Mouse (Mus musculus) heart, embryonic 15.5 days (tissue): ENCODE results near the gene Ccdc40. TPM values are rescaled to one million over a fixed set of nuclear protein-coding genes. Genes with fewer than 3 reads are reported as not detected.
"Not testable (repeated sequence)": the region's sequence is repeated elsewhere in the genome, so short reads cannot be mapped to it uniquely, and the experiment has no call there.

ENCODE experiments used
- ATAC-seq: fragments of 200-750 bp; cut with Nextera tagmentation; replicated peaks from 2 replicates; pipeline ENCODE4 v1.8.0; 2017; ENCODE audit warnings: low read depth, moderate TSS enrichment; ENCODE audit not compliant: insufficient number of reproducible peaks, insufficient read depth, low FRiP score
- H3K27ac ChIP-seq: fragments of 300-500 bp; sonication (generic); 2 replicates; pipeline ENCODE4 v1.5.1; 2015; ENCODE audit warnings: mild to moderate bottlenecking, inconsistent platforms
- H3K27me3 ChIP-seq: fragments of 300-500 bp; sonication (generic); 2 replicates; pipeline ENCODE4 v1.6.1; 2015; ENCODE audit warnings: inconsistent platforms
- H3K36me3 ChIP-seq: fragments of 300-500 bp; sonication (generic); 2 replicates; pipeline ENCODE4 v1.6.1; 2015; ENCODE audit warnings: mild to moderate bottlenecking, inconsistent platforms
- H3K4me1 ChIP-seq: fragments of 300-500 bp; sonication (generic); replicated peaks from 2 replicates; pipeline ENCODE4 v1.6.1; 2015; ENCODE audit warnings: inconsistent platforms
- H3K4me2 ChIP-seq: fragments of 300-500 bp; sonication (generic); 2 replicates; pipeline ENCODE4 v1.6.1; 2015; ENCODE audit warnings: inconsistent platforms, mild to moderate bottlenecking, moderate library complexity
- H3K4me3 ChIP-seq: fragments of 300-500 bp; sonication (generic); 2 replicates; pipeline ENCODE4 v1.5.1; 2015; ENCODE audit warnings: mild to moderate bottlenecking, inconsistent platforms
- H3K9ac ChIP-seq: fragments of 300-500 bp; sonication (generic); 2 replicates; pipeline ENCODE4 v1.6.1; 2015; ENCODE audit warnings: mild to moderate bottlenecking, inconsistent platforms
- H3K9me3 ChIP-seq: fragments of 300-500 bp; sonication (generic); replicated peaks from 2 replicates; pipeline ENCODE4 v1.6.1; 2016; ENCODE audit warnings: inconsistent platforms
- WGBS: fragments of 180-500 bp; shearing (Covaris S2); methylation state at CpG from one replicate; pipeline ENCODE4 v1.1.7; 2015; ENCODE audit warnings: mixed read lengths; 5-methylcytosine and 5-hydroxymethylcytosine counted together
- polyA plus RNA-seq: library from polyadenylated mRNA; unstranded; fragments of >200 nt; fragmentation: Nextera tagmentation; extraction: Ambion mirVana; gene quantifications from 2 replicates; pipeline ENCODE4 v1.2.1, GENCODE M21; 2015

Gene Ccdc40
- polyA plus RNA-seq, 1 experiment from 2014 or later, result 1.3 TPM

DNA sequence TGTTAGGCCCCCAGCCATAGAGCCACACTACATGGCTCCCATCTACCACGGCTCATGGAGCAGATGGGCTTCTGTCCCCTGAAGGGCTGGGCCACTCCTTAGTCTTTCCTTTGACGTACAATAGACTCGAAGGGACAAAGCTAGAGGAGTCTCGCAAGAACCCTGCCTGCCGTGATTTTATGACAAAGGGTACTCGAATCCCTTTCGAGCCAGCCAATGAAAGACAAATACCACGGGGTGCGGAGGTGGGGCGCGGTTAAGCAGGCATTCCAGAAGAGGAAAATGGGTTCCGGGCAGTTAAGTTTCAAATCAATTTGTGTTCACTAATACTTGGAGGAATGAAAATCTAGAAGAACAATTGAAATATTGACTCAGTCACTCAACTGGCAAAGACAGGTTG, 11.1 kb downstream of the Ccdc40 start:
- Histone ChIP-seq H3K27ac (no peak overlapping the region), H3K9ac (no peak overlapping the region), H3K27me3 (no peaks in the 10 kb centered on the region), H3K36me3 (no peaks in the 10 kb centered on the region), H3K4me2 (no peak overlapping the region), H3K4me1 (peaks cover 13% of the 10 kb centered on the region), H3K9me3 (no peaks in the 10 kb centered on the region), H3K4me3 (no peak overlapping the region)
- ATAC-seq, result no peak
- 96% methylated on average over 12 of the region's 12 CpGs for WGBS

DNA sequence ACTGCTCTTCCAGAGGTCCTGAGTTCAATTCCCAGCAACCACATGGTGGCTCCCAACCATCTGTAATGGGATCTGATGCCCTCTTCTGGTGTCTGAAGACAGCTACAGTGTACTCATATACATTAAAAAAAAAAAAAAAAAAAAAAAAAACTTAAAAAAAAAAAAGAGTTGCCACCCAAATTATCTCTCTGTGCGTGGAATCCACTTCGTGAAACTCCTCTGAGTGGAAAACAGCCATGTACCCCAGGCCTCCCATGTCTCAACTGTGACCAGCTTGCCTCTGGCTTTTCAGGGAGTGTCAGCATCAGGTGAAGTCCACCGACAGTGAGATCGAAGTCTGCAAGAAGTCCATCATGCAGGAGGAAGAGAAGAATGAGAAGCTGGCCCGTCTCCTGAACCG, 17.2 kb downstream of the Ccdc40 start:
- H3K4me2 ChIP-seq, H3K4me3 ChIP-seq, ATAC-seq, H3K9ac ChIP-seq, H3K4me1 ChIP-seq, H3K36me3 ChIP-seq, H3K9me3 ChIP-seq, H3K27ac ChIP-seq, H3K27me3 ChIP-seq: not testable (repeated sequence)
- 90% methylated on average over 6 of the region's 6 CpGs for WGBS

DNA sequence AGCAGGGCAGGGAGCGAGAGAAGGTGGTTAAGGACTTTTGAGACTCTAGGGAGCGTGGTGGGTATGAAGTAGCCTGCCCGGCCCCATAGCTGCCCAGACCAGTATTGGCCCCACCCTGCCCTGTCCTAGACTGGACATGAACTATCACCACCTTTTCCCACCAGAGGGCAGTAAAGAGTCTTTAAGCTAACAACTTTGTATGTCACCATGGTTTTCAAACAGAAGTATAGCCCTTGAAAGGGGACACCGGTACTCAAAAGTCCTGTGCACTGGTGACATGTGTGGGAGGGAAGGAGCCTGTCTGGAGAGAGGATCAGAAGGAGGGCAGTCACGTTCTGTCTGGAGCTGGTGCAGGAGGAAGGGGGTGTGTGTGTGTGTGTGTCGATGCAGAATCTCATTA, 20.6 kb downstream of the Ccdc40 start:
- Histone ChIP-seq H3K36me3 (no peaks in the 10 kb centered on the region), H3K27me3 (peaks cover 13% of the 10 kb centered on the region), H3K4me3 (no peak overlapping the region), H3K9me3 (no peaks in the 10 kb centered on the region), H3K27ac (no peak overlapping the region), H3K4me2 (no peak overlapping the region), H3K9ac (no peak overlapping the region), H3K4me1 (peaks cover 25% of the 10 kb centered on the region)
- ATAC-seq, result peak; percentile 53
- WGBS, result 28% methylated on average over 6 of the region's 6 CpGs

DNA sequence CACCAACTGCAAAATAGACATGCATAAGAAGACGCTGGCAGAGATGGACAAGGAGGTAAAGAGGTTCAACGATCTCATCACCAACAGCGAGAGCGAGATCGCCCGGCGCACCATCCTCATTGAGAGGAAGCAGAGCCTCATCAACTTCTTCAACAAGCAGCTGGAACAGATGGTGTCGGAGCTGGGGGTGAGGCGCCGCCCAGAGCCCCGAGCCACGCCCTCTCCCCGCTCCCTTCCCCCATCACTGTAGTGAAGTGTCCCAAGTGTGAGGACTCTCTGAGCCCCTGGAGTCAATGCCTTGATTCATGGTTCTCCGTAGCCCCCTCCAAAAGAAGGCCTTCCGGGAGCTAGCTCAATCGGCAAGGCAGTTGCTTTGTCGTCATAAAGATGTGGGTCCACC, 22.6 kb downstream of the Ccdc40 start:
- no peaks in the 10 kb centered on the region for H3K36me3 ChIP-seq
- no peak overlapping the region for H3K27ac ChIP-seq
- WGBS, result 36% methylated on average over 17 of the region's 17 CpGs
- H3K4me1 ChIP-seq, result peaks cover 25% of the 10 kb centered on the region
- H3K9ac ChIP-seq, result no peak overlapping the region
- H3K9me3 ChIP-seq, result no peaks in the 10 kb centered on the region
- peaks cover 13% of the 10 kb centered on the region for H3K27me3 ChIP-seq
- no peak overlapping the region; the same call in 1 of the 2 replicates for H3K4me2 ChIP-seq
- H3K4me3 ChIP-seq, result no peak overlapping the region
- no peak for ATAC-seq

DNA sequence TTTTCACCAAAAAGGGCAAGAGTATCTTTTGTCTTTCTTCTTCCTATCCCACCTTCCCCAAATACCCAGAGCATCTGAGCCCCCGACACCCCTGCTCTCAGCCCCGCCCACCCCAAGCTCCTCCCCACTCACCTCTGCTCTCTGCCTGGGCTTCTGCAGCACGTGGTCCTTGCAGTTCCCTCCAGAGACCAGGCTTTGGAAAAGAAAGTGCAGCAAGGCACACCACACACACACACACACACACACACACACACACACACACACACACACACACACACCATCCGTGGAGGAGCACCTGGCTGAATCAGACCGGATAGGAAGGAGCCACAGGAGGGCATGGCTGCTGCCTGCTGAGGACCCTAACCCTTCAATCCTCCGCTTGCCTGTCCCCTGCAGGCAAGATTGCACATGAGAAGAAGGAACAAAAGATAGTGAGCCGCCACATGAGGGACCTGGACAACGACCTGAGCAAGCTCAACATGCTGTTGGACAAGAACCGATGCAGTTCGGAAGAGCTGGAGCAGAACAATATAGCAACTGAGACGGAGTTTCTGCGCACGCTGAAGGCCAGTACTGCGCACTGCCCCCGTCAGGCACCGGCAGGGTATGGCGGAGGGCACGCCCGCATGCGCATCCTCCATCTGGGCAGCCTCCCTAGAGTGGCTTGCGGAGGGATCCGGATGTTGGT, 24.6 kb downstream of the Ccdc40 start:
- Histone ChIP-seq H3K9ac (0 out of 2 replicates have a peak overlapping the region, but pooled peaks have one; percentile 4), H3K9me3 (no peaks in the 10 kb centered on the region), H3K4me2 (peak overlapping the region; percentile 61), H3K4me3 (peak overlapping the region; percentile 24), H3K27ac (no peak overlapping the region), H3K27me3 (peaks cover 13% of the 10 kb centered on the region), H3K4me1 (peaks cover 25% of the 10 kb centered on the region), H3K36me3 (no peaks in the 10 kb centered on the region)
- peak; percentile 65; the same call in 1 of the 2 replicates for ATAC-seq
- 5% methylated on average over 22 of the region's 22 CpGs for WGBS

DNA sequence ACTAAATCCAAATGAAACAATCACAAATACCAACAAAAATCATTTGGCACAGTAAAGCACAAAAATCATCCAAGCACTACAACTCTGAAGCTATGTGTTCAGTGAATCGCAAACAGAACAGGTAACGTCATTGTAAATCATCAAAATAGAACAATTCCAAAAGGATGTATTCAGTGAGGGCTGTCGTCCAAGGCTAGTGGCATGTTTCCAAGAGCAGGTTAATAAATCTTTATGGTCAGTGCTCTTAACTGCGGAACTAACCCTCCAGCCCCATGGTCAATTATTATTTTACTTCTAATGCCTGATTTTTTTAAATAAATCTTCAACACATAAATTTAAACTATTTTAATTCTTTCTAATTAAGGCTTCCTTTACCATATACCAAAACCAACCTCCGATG, 28.2 kb downstream of the Ccdc40 start:
- not testable (repeated sequence) for H3K36me3 ChIP-seq, H3K4me3 ChIP-seq, H3K27me3 ChIP-seq, H3K27ac ChIP-seq, ATAC-seq, H3K9me3 ChIP-seq, H3K4me2 ChIP-seq, H3K9ac ChIP-seq
- WGBS, result 75% methylated on average over 5 of the region's 5 CpGs
- H3K4me1 ChIP-seq, result peaks cover 15% of the 10 kb centered on the region

DNA sequence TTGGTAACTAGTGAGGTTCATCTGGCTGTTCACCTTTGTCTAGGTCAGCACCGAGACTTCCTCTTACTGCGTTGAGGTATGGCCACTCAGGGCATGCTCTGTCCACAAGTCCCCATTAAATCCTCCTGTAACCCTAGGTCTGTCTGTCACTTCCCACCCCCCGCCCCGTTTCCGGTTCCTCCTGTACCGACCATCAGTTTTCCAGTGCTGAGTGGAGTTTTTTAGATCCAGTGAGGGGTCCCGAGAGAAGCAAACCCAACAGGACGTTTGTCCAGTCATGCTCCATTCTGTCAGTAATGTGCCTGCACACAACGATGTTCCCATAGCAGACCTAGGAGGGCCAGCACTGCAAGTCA, 29.8 kb downstream of the Ccdc40 start:
- H3K27me3 ChIP-seq, result no peaks in the 10 kb centered on the region
- H3K4me3 ChIP-seq, result peak overlapping the region; percentile 32
- no peak overlapping the region for H3K9ac ChIP-seq
- 65% methylated on average over 9 of the region's 9 CpGs for WGBS
- no peaks in the 10 kb centered on the region for H3K36me3 ChIP-seq
- ATAC-seq, result no peak
- no peak overlapping the region for H3K27ac ChIP-seq
- peak overlapping the region; percentile 55 for H3K4me2 ChIP-seq
- H3K9me3 ChIP-seq, result no peaks in the 10 kb centered on the region
- H3K4me1 ChIP-seq, result peaks cover 2% of the 10 kb centered on the region

DNA sequence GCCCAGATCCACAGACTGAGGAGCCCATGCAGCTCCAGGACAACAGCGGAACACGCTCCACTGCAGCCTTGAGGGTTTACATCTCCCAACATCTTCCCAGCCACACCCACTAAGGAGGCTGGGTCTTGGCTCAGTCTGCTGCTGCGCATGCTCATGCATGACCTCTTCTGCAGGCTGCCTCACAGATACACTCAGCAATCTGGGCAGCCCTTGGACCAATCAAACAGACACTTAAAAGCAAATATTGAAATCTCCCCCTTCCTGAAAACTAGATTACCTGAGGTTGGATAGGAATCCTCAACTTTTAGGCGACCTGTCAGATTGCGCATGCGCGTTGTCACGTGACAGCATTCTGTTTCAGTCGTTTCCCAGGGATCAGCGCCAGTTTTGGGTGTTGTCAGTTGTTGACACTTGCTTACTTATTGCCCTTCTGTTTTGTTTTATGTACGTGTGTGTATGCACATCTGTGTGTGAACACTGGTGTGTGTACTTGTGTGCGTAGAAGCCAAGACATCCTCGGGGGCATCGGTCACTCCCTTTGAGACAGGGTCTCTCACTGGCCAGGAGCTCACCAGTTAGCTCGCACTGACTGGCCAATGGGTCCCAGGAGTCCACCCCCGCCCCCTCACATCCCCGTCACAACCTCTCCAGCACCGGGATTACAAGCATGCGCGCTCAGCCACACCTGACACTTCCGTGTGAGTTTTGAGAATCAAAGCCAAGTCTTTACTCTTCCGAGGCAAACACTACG, 30.4 kb downstream of the Ccdc40 start:
- H3K9me3 ChIP-seq, result no peaks in the 10 kb centered on the region
- peak overlapping the region; percentile 55 for H3K4me2 ChIP-seq
- no peak overlapping the region; the same call in 1 of the 2 replicates for H3K27ac ChIP-seq
- peak overlapping the region; percentile 32 for H3K4me3 ChIP-seq
- 53% methylated on average over 23 of the region's 23 CpGs for WGBS
- 0 out of 2 replicates have a peak, but pooled peaks have one; percentile 28 for ATAC-seq
- no peaks in the 10 kb centered on the region; the same call in 1 of the 2 replicates for H3K4me1 ChIP-seq
- no peaks in the 10 kb centered on the region for H3K36me3 ChIP-seq
- no peaks in the 10 kb centered on the region for H3K27me3 ChIP-seq
- no peak overlapping the region for H3K9ac ChIP-seq

DNA sequence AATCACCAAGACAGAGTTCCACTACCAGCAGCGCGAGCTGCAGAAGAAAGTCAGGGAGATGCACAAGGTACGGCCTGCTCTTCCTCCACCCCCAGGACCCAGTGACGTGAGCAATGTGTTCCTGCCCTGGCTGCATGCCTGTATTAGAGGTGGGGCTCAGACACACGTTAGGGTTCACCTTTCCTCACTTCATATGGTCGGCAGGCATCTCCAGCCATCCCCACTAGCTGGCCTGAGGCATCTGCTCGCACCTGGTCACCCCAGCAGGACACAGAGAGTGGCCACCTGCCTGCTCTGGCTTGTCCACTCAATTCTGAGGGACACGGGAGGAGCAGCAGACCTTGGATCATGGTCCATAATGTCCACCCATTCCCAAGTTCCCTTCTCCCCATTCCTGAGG, 31.6 kb downstream of the Ccdc40 start:
- ATAC-seq, result no peak
- 85% methylated on average over 8 of the region's 8 CpGs for WGBS
- Histone ChIP-seq H3K36me3 (no peaks in the 10 kb centered on the region), H3K9ac (no peak overlapping the region), H3K4me1 (no peaks in the 10 kb centered on the region; the same call in 1 of the 2 replicates), H3K27me3 (no peaks in the 10 kb centered on the region), H3K9me3 (no peaks in the 10 kb centered on the region), H3K4me2 (no peak overlapping the region), H3K27ac (no peak overlapping the region), H3K4me3 (no peak overlapping the region)

DNA sequence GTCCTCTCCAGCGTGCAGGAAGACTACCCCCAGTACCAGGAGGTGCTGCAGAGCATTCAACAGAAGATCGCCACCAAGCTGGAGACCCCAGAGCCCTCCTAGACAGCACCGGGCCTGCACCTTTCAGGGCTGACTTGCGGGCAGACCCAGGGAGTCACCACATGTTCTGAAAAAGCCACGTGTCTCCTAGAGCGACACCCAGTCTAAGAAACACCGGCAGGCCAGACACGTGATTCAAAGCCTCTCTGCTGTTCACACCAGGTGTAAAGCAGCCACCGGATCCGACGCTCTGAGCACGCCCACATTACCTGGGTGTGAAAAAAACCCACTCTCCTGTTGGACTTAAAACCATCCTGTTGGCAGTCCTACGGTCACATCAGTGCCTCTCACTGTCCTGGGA, 36.0 kb downstream of the Ccdc40 start:
- H3K36me3 ChIP-seq, result no peaks in the 10 kb centered on the region
- no peaks in the 10 kb centered on the region for H3K27me3 ChIP-seq
- no peak overlapping the region for H3K4me3 ChIP-seq
- H3K9ac ChIP-seq, result no peak overlapping the region
- H3K4me1 ChIP-seq, result peaks cover 18% of the 10 kb centered on the region
- H3K9me3 ChIP-seq, result no peaks in the 10 kb centered on the region
- H3K27ac ChIP-seq, result no peak overlapping the region
- ATAC-seq, result no peak
- WGBS, result 89% methylated on average over 13 of the region's 13 CpGs
- no peak overlapping the region for H3K4me2 ChIP-seq

DNA sequence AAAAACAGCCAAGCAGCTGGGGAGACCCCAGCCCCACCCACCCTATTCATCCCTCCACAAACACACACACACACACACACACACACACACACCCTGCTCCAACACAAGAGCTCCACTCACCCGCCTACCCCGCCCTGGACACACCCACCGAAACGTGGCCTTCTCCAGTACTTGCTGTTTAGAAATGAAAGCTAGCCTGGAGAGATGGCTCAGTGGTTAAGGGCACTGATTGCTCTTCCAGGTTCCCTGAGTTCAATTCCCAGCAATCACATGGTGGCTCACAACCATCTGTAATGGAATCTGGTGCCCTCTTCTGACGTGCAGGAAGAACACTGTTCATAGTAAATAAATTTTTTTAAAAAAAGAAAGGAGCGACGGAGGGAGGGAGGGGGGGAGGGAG, 37.4 kb downstream of the Ccdc40 start:
- no peak for ATAC-seq
- WGBS, result 87% methylated on average over 7 of the region's 7 CpGs
- H3K9ac ChIP-seq, result no peak overlapping the region

More for the DNA sequence above, 37.4 kb downstream of the Ccdc40 start:
- no peak overlapping the region for H3K27ac ChIP-seq
- no peaks in the 10 kb centered on the region for H3K27me3 ChIP-seq
- no peaks in the 10 kb centered on the region for H3K9me3 ChIP-seq
- H3K4me1 ChIP-seq, result peaks cover 18% of the 10 kb centered on the region
- no peak overlapping the region for H3K4me2 ChIP-seq
- H3K36me3 ChIP-seq, result peaks cover 3% of the 10 kb centered on the region; the same call in 1 of the 2 replicates
- no peak overlapping the region for H3K4me3 ChIP-seq
